Mouse (Mus musculus): Measurements from ENCODE around the gene 1700018F24Rik. TPM values are rescaled to one million over a fixed set of nuclear protein-coding genes. Genes with fewer than 3 reads are reported as not detected.
A peak's percentile ranks its signal among the peaks of the same experiment; 100 is the strongest.
"Not testable (repeated sequence)": the region's sequence is repeated elsewhere in the genome, so short reads cannot be mapped to it uniquely, and the experiment has no call there.

The 1700018F24Rik gene
- total RNA-seq, 4 experiments from 2014 or later: not detected

DNA sequence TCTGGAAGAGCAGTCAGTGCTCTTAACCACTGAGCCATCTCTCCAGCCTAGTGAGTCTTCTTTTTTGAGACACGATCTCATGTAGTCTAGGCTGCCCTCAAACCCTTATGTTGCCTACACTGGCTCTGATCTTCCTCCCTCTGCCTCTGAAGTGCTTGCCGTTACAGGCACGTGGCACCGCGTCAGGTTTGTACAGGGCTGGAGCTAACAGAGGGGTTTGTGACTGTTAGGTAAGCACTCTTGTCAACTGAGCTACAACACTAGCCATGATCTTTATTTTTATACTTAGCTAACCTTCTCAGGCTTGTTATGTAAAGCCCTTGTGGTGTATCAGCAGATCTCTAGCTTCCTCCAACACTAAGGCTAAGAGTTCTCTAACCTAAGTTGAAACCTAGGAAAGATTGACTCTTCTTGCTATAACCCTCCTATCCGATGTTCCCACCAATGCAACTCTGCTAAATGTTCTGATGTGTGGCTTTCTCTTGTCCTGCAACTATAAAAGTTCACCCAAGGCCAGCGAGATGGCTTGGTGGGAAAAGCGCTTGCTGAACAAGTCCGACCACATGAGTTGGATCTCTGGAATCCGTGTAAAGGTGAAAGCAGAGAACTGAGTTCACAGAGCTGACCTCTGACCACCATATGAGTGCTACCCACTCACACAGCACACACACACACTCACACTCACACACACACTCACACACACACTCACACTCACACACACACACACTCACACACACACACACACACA is 39.2 kb downstream of the 1700018F24Rik start:
- no peak for DNase-seq (ENCODE audit: low spot score in 2 of 2)

DNA sequence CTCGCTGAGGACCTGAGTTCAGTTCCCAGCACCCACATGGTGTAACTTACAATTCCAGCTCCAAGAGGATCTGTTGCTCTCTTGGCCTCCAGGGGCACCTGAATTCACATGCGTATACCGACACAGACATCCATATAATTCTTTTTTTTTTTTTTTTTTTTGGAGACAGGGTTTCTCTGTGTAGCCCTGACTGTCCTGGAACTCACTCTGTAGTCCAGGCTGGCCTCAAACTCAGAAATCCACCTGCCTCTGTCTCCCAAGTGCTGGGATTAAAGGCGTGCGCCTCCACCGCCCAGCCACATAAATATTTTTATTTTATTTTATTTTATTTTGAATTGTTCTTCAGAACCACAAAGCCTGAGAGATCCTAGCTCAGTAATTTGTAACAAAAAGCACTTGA is 40.4 kb downstream of the 1700018F24Rik start:
- not testable (repeated sequence) for DNase-seq (ENCODE audit: low spot score in 2 of 2)

GRCm38 (mm10) chr5:145083632-145084451 is 41.1 kb downstream of the 1700018F24Rik start, which contains the start of the genes Arpc1a and Kpna7:
TSS of gene Arpc1a (plus strand) at chr5:145083830.
TSS of gene Kpna7 (minus strand) at chr5:145084030.
- DNase-seq (ENCODE audit: low spot score in 2 of 2): peak; percentile 79 to 85

DNA sequence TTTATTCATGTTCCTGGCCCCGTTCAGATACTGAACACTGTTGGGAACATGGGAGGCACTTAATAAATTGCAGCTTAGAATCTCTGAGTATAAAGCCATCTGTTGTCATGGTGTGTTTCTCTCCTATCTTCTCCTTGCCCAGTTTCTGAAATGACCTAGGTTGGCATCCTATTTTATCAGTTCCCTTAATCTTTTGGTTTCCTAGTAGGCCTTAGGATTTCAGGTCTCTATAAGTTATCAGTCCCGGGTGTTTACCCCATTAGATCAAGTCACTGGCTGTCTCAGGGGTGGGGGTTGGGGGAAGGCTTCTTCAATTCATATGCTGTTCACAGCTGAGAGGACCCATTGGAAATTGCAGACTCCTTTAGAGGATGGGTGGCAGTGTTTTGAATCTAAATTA is 42.0 kb downstream of the 1700018F24Rik start:
- DNase-seq (ENCODE audit: low spot score in 2 of 2): no peak

- DNase-seq (ENCODE audit: low spot score in 2 of 2): no peak
These were observed 45.4 kb downstream of the 1700018F24Rik start for GRCm38 (mm10) chr5:145088186-145088585.

DNA sequence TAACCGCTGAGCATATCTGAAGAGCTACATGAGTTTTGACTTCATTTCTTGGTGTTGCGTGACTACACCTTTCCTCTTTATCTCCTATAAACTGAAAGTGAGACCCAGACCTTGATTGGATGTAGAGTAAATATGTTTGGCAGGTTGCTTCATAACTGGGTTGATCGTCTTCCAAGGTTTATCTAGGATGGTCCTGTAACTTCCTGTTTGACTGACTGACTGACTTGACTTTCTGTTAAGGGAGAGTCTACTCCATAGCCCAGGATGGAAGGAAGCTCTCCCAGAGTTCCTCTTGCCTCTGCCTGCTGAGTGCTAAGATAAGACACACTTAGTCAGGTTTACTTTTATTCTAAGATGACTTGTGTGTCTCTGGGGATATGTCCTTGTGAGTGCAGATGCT is 47.1 kb downstream of the 1700018F24Rik start:
- DNase-seq (ENCODE audit: low spot score in 2 of 2): no peak

Other genes with a start within 250 kb of the 1700018F24Rik start
- 10 to 100 TPM; 29.7 to 35.4 (median 31.0) TPM for gene Smurf1, start 77.1 kb upstream of the 1700018F24Rik start, total RNA-seq (2022)
- gene Gm4871, start 10.2 kb upstream of the 1700018F24Rik start, total RNA-seq (2022): not detected
- gene Arpc1a, start 40.8 kb downstream of the 1700018F24Rik start, total RNA-seq (2022): 100 to 1,000 TPM; 223 to 245 (median 243) TPM
- not detected for gene Kpna7, start 41.0 kb downstream of the 1700018F24Rik start, total RNA-seq (2022)
- 10 to 100 TPM; 16.9 to 66.2 (median 37.8) TPM for gene Arpc1b, start 71.2 kb downstream of the 1700018F24Rik start, total RNA-seq (2022)
- 10 to 100 TPM; 70.8 to 100.0 (median 83.5) TPM for gene Pdap1, start 97.2 kb downstream of the 1700018F24Rik start, total RNA-seq (2022)
- 10 to 100 TPM; 67.8 to 76.8 (median 73.0) TPM for gene Bud31, start 97.4 kb downstream of the 1700018F24Rik start, total RNA-seq (2022)
- gene Ptcd1, start 124.1 kb downstream of the 1700018F24Rik start, total RNA-seq (2022): 10 to 100 TPM; 19.1 to 28.7 (median 24.0) TPM
- gene Cpsf4, start 124.2 kb downstream of the 1700018F24Rik start, total RNA-seq (2022): 10 to 100 TPM; 24.9 to 30.7 (median 25.6) TPM
- gene Atp5j2, start 149.1 kb downstream of the 1700018F24Rik start, total RNA-seq (2022): 100 to 1,000 TPM; 217 to 378 (median 300) TPM
- gene Zkscan14, start 158.9 kb downstream of the 1700018F24Rik start, total RNA-seq (2022): 10 to 100 TPM; 11.9 to 14.0 (median 12.9) TPM
- 10 to 100 TPM; 10.2 to 12.4 (median 10.6) TPM for gene Zkscan5, start 161.6 kb downstream of the 1700018F24Rik start, total RNA-seq (2022)
- 10 to 100 TPM; 29.7 to 30.8 (median 30.4) TPM for gene Zfp655, start 188.7 kb downstream of the 1700018F24Rik start, total RNA-seq (2022)
- 10 to 100 TPM; 18.2 to 25.7 (median 22.3) TPM for gene Zscan25, start 237.5 kb downstream of the 1700018F24Rik start, total RNA-seq (2022)

All from layer of hippocampus, adult 8-10 months (tissue).